ENCODE assay signal across 32 mouse cellular contexts in the genomic region with DNA sequence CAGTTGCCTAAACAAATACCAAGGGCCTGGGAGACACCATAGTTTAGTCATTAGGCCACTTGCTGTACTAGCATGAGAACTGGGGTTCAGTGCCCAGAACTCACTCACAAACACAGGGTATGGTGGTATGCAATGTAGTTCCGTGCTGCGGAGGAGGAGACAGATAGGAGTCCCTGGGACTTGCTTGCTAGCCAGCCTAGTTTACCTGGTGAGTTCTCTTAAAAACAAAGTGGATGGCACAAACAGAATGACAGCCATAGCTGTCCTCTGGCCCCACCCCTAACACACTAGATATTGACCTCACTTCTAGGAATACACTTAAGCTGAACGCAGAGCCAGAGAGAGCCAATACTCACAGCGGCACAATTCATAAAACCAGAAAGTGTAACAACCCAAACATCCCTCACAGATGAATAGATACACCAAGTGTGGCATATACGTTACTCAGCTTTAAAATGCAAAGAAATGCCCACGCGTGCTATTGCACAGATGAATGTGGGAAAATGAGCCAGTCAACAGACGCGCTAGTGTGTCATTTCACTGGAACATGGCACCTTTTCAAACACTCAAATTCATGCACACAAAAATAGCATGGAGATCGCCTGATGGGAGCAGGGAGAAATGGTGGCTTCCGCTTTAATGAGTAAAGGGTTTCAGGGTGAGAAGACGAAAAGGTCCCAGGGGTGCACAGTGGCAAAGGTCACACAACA. TPM values are rescaled to one million over a fixed set of nuclear protein-coding genes. Genes with fewer than 3 reads are reported as not detected.
DNase-seq lines count a peak whose midpoint lies in the region; ATAC-seq and TF ChIP-seq lines count a peak whose summit lies in the region.
"Had no signal": no experiment of that assay in that cellular context is flagged by ENCODE, and none has a peak within 500 bp of the region (broad histone marks: within the 10 kb centered on the region; RNA-seq: fewer than 3 reads in every experiment).

No protein-coding gene starts in this region.

- no peaks in the 10 kb centered on the region for H3K27me3 ChIP-seq in lung, postnatal 0 days (replicated peaks; ENCODE audit: insufficient read depth, low read length)
- H3K27me3 ChIP-seq: CH12.LX; forebrain, embryonic 13.5 days; heart, embryonic 15.5 days; hindbrain, embryonic 12.5 days; intestine, embryonic 15.5 days; limb, embryonic 13.5 days had no signal

- no peak overlapping the region for H3K27ac ChIP-seq in layer of hippocampus, adult 2 months
- H3K27ac ChIP-seq in lung, postnatal 0 days (ENCODE audit: low read length): no peak overlapping the region
- H3K27ac ChIP-seq: forebrain, embryonic 13.5 days; heart, embryonic 10.5 days; heart, embryonic 15.5 days; hindbrain, embryonic 12.5 days; hindbrain, postnatal 0 days; intestine, embryonic 15.5 days; kidney, postnatal 0 days; limb, embryonic 13.5 days; stomach, postnatal 0 days had no signal

- H3K9me3 ChIP-seq in lung, postnatal 0 days (ENCODE audit: low read length): no peaks in the 10 kb centered on the region
- H3K9me3 ChIP-seq: forebrain, embryonic 13.5 days; heart, embryonic 10.5 days; heart, embryonic 15.5 days; hindbrain, embryonic 12.5 days; intestine, embryonic 15.5 days; limb, embryonic 13.5 days had no signal

- no peak overlapping the region for H3K9ac ChIP-seq in lung, postnatal 0 days (replicated peaks; ENCODE audit: low read depth)
- H3K9ac ChIP-seq: forebrain, embryonic 13.5 days; heart, embryonic 15.5 days; hindbrain, embryonic 12.5 days; intestine, embryonic 15.5 days; limb, embryonic 13.5 days; liver, postnatal 0 days had no signal

- peak; percentile 85 for ATAC-seq in frontal cortex, adult (ENCODE audit: low TSS enrichment)
- no peak for ATAC-seq in lung, postnatal 0 days
- ATAC-seq: activated CD4-positive, CD25-positive, alpha-beta regulatory T cell, adult 4 months; forebrain, embryonic 13.5 days; hindbrain, postnatal 0 days; intestine, embryonic 15.5 days; liver, postnatal 0 days; midbrain, embryonic 16.5 days had no signal

- TF ChIP-seq CTCF in layer of hippocampus, adult 2 months (conservative IDR thresholded peaks at IDR 0.05): no peak
- no peak for TF ChIP-seq CTCF in lung, postnatal 0 days (IDR thresholded peaks at IDR 0.05)

- WGBS in lung, postnatal 0 days: 94% methylated on average over 12 of the region's 12 CpGs

- H3K36me3 ChIP-seq in lung, postnatal 0 days (ENCODE audit: insufficient read depth, low read length): peaks cover 6% of the 10 kb centered on the region; the same call in 1 of the 2 replicates

- DNase-seq in frontal cortex, postnatal 14 days (ENCODE audit: low spot score in 2 of 2): no peak
- DNase-seq in layer of hippocampus, adult 2 months (ENCODE audit: low spot score in 2 of 2): peak; percentile 15 to 17
- no peak for DNase-seq in layer of hippocampus, adult 11-12 months (ENCODE audit: low spot score)
- peak; percentile 19 for DNase-seq in right cerebral cortex, adult 18-20 months
- DNase-seq in right cerebral cortex, postnatal 25 days: no peak
- peak; percentile 52 for DNase-seq in telencephalon, adult 2 months (ENCODE audit: low read depth, low spot score)
- no peak for DNase-seq in lung, postnatal 0 days (ENCODE audit: low spot score)
- DNase-seq: adrenal gland, adult 8-10 months; cerebellum, adult 8-10 months; cerebellum, postnatal 25 days; gastrocnemius, postnatal 10 days; heart, postnatal 36 days; kidney, adult 8-10 months; kidney, postnatal 4 days; liver, postnatal 0 days; lung, postnatal 4 days; thymus, adult 2 months; thymus, postnatal 36 days had no signal

- no peak overlapping the region for H3K4me2 ChIP-seq in lung, postnatal 0 days (replicated peaks; ENCODE audit: low read depth, low read length)
- H3K4me2 ChIP-seq: forebrain, embryonic 13.5 days; heart, embryonic 15.5 days; hindbrain, embryonic 12.5 days; intestine, embryonic 15.5 days; limb, embryonic 13.5 days; liver, embryonic 11.5 days had no signal

- no peaks in the 10 kb centered on the region for H3K4me1 ChIP-seq in lung, postnatal 0 days (ENCODE audit: insufficient read depth, low read depth, low read length)
- H3K4me1 ChIP-seq: heart, embryonic 15.5 days; intestine, embryonic 15.5 days; limb, embryonic 13.5 days had no signal

- TF ChIP-seq EP300 in lung, postnatal 0 days (IDR thresholded peaks at IDR 0.05): no peak

- H3K4me3 ChIP-seq in layer of hippocampus, adult 2 months: no peak overlapping the region
- H3K4me3 ChIP-seq in lung, postnatal 0 days (ENCODE audit: low read depth, low read length): no peak overlapping the region
- H3K4me3 ChIP-seq: forebrain, embryonic 13.5 days; heart, embryonic 10.5 days; heart, embryonic 15.5 days; hindbrain, embryonic 12.5 days; intestine, embryonic 15.5 days; limb, embryonic 13.5 days had no signal

RNA-seq across cellular contexts. Expression of gene Samhd1, which starts 31.5 kb away (rescaled TPM):
- 10 to 100 TPM; 14.3 to 16.8 TPM for total RNA-seq in layer of hippocampus, adult 2 months (2021)
- polyA plus RNA-seq in lung, postnatal 0 days (2015; fragmentation: Nextera tagmentation; extraction: Ambion mirVana): 103 and 110 TPM in 2 replicates

RNA-seq across cellular contexts. Expression of gene Rbl1, which starts 37.8 kb away (rescaled TPM):
- 1 to 10 TPM; 1.5 to 1.7 TPM for total RNA-seq in layer of hippocampus, adult 2 months (2021)
- 5.7 and 7.5 TPM in 2 replicates for polyA plus RNA-seq in lung, postnatal 0 days (2015; fragmentation: Nextera tagmentation; extraction: Ambion mirVana)

Comparison
In these comparisons a context has a peak if more than half of its experiments do, and no peak if none do; other contexts are left out.
1. DNase-seq: peak in layer of hippocampus, adult 2 months (2 of 2), right cerebral cortex, adult 18-20 months (single experiment) and telencephalon, adult 2 months (single experiment); none in frontal cortex, postnatal 14 days (0 of 2), layer of hippocampus, adult 11-12 months (single experiment), right cerebral cortex, postnatal 25 days (single experiment) and lung, postnatal 0 days (single experiment).